Mouse (Mus musculus): ENCODE data around the gene Smc1a. TPM values are rescaled to one million over a fixed set of nuclear protein-coding genes. Genes with fewer than 3 reads are reported as not detected.
A peak's percentile ranks its signal among the peaks of the same experiment; 100 is the strongest.

The Smc1a gene
- 120 and 121 TPM in 2 replicates for polyA plus RNA-seq (2016; fragmentation: Nextera tagmentation; extraction: Ambion mirVana)

DNA sequence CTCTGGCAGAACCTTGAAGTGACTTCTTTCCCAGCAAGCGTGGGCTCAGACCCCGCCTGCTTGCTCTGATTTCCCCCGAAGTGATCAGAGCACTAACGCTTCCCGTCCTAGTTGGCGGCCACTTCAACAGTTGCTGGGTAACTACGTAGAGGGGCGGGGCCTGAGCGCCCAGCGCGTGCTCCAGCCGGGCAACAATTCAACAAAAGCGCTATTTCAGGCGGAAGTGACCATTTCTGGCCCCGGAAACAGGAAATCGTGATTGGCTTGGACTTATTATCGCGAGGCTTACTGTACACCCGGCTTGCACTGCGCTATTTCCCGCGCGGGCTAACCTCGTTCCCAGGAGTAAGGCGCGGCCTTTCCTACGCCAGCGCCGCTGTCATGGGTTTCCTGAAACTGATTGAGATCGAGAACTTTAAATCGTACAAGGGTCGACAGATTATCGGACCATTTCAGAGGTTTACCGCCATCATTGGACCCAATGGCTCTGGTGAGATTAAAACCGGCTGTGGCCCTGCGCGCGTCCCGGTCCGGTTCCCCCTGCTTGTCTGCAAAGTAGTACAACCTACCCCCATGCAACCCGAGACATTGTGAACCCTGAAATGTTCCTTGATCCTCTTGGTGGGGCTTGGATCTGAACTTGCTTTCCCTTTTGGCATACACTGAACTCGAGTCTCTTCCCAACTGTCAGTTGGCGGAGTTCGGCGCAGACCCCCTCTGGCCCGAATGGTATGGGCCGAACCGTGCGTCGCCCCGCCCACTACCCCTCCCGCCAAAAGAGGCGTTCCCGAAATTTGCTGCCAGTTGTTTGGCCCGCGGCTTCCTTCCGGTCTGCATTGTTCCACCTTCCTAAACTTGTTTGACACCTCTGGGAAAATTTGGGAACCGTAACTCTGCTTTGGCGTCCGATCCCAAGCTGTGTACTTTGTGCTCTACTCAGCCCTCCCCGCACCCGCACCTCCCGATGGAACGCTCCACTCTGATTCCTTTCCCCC lies at the start of gene Smc1a, which contains the start of gene Ribc1:
Gene Smc1a (plus strand): TSS at position 278 of the 995 bp plus-strand sequence.
Gene Ribc1 (minus strand): TSS at position 145 of the 995 bp plus-strand sequence.
- 16% methylated on average over 64 of the region's 64 CpGs for WGBS
- Histone ChIP-seq H3K4me1 (peaks cover 18% of the 10 kb centered on the region), H3K27ac (peak within 1 kb of the TSS; percentile 91), H3K9me3 (no peaks in the 10 kb centered on the region; the same call in 1 of the 2 replicates), H3K4me3 (peak within 1 kb of the TSS; percentile 66), H3K27me3 (ENCODE audit: poor library complexity, severe bottlenecking) (peaks cover 95% of the 10 kb centered on the region), H3K36me3 (replicated peaks) (peaks cover 11% of the 10 kb centered on the region)
- peak; percentile 86 for DNase-seq (ENCODE audit: extremely low spot score, low spot score)

DNA sequence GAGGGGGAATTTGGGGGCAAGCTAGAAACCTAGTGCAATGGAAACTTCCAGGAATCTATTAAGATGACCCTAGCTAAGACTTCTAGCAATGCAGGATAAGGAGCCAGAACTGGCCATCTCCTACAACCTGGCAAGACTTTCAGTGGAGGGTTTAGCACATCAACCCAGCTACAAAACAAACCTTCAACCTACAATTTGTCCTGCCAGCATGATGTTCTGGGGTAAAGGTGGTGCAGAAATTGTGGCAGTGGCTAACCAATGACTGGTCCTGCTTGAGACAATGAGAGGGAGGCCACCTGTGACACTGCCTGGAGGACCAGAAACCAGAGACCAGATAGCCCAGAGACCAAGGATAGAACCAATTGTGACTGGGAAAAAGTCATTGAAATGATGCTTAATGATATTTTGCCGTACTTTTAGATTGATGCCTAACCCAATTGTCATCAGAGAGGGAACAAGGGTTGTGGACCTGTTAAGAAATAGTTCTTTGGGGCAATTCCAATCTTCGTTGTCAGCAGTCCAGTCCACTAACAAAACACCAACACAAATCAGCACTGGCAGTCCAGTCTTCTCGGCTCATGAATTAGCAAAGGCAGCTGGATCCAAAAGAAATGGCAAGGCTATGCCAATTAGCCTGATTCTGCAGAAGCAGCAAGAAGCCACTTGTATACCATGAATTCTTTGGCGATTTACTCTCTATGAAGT lies 17.1 kb upstream of the Smc1a start:
- Histone ChIP-seq H3K27ac (no peak overlapping the region), H3K9me3 (no peaks in the 10 kb centered on the region), H3K27me3 (ENCODE audit: poor library complexity, severe bottlenecking) (peaks cover 100% of the 10 kb centered on the region), H3K4me1 (peaks cover 4% of the 10 kb centered on the region; the same call in 1 of the 2 replicates), H3K4me3 (no peak overlapping the region), H3K36me3 (replicated peaks) (peaks cover 10% of the 10 kb centered on the region)
- DNase-seq (ENCODE audit: extremely low spot score, low spot score), result no peak
- WGBS, result 70% methylated on average over 4 of the region's 4 CpGs

GRCm38 (mm10) chrX:152001182-152001684 lies 15.0 kb upstream of the Smc1a start:
- no peak for DNase-seq (ENCODE audit: extremely low spot score, low spot score)
- 45% methylated on average over 9 of the region's 9 CpGs for WGBS
- Histone ChIP-seq H3K36me3 (replicated peaks) (peaks cover 31% of the 10 kb centered on the region), H3K4me1 (peaks cover 4% of the 10 kb centered on the region; the same call in 1 of the 2 replicates), H3K27ac (peak overlapping the region; percentile 86; the same call in 1 of the 2 replicates), H3K9me3 (no peaks in the 10 kb centered on the region), H3K4me3 (peak overlapping the region; percentile 59), H3K27me3 (ENCODE audit: poor library complexity, severe bottlenecking) (peaks cover 100% of the 10 kb centered on the region)

DNA sequence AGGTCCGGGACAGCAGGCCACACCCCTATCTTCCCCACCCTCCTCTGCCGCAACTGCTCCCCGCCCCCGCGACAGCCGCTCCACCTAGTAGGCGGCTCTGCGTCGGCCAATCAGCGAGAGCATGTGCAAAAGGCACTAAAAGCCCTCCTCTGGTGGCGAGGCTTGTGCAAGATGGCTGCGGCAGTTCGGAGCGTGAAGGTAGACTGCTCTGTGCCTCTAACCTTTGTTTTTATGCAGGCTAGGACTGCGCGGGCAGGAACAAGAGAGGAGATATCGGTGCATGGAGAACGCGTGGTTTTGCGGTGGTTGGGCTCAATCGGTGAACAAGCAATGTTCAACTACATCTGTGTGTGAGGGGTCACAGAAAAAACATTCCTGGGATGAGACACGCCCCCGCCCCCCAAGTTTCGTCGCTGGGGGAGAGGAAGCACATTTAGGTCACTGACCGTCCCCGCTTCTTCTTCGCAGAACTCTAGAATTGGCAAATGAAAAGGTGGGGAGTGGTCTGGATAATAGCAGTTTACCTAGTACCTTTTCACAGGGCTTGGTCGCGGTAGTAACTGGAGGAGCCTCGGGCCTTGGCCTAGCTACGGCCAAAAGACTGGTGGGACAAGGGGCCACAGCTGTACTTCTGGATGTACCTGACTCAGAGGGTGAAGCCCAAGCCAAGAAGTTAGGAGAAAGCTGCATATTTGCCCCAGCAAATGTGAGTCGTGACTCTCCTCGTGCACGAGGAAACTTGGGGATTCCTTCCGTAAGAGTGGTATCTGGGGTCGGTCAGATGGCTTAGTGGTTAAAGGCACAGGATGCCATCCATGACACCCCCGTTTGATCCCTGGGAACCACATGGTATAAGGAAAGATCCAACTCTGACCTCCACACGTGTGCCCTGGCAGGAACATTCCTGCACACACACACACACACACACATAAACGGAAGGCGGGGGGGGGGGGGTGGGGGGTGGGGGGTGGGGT lies 14.2 kb upstream of the Smc1a start, which contains the start of gene Hsd17b10:
Gene Hsd17b10 (plus strand): TSS at position 109 of the 974 bp plus-strand sequence.
- Histone ChIP-seq H3K4me1 (peaks cover 4% of the 10 kb centered on the region; the same call in 1 of the 2 replicates), H3K36me3 (replicated peaks) (peaks cover 37% of the 10 kb centered on the region), H3K4me3 (peak within 1 kb of the TSS; percentile 59), H3K9me3 (no peaks in the 10 kb centered on the region), H3K27me3 (ENCODE audit: poor library complexity, severe bottlenecking) (peaks cover 100% of the 10 kb centered on the region), H3K27ac (peak within 1 kb of the TSS; percentile 86)
- DNase-seq (ENCODE audit: extremely low spot score, low spot score), result peak; percentile 81
- 22% methylated on average over 38 of the region's 41 CpGs for WGBS

- H3K4me3 ChIP-seq, result peak overlapping the region; percentile 59
- peaks cover 4% of the 10 kb centered on the region; the same call in 1 of the 2 replicates for H3K4me1 ChIP-seq
Observed at GRCm38 (mm10) chrX:152002865-152003264, 13.4 kb upstream of the Smc1a start.

GRCm38 (mm10) chrX:152007863-152008262 lies 8.4 kb upstream of the Smc1a start:
- Histone ChIP-seq H3K9me3 (no peaks in the 10 kb centered on the region), H3K4me3 (no peak overlapping the region), H3K4me1 (no peaks in the 10 kb centered on the region; the same call in 1 of the 2 replicates), H3K27me3 (ENCODE audit: poor library complexity, severe bottlenecking) (peaks cover 97% of the 10 kb centered on the region), H3K27ac (no peak overlapping the region), H3K36me3 (replicated peaks) (peaks cover 47% of the 10 kb centered on the region)
- DNase-seq (ENCODE audit: extremely low spot score, low spot score), result no peak
- 95% methylated on average over 1 of the region's 1 CpGs for WGBS

More at GRCm38 (mm10) chrX:152002865-152003264, 13.4 kb upstream of the Smc1a start:
- Histone ChIP-seq H3K27me3 (ENCODE audit: poor library complexity, severe bottlenecking) (peaks cover 100% of the 10 kb centered on the region), H3K27ac (no peak overlapping the region), H3K9me3 (no peaks in the 10 kb centered on the region), H3K36me3 (replicated peaks) (peaks cover 43% of the 10 kb centered on the region)
- 82% methylated on average over 2 of the region's 2 CpGs for WGBS
- DNase-seq (ENCODE audit: extremely low spot score, low spot score), result no peak

GRCm38 (mm10) chrX:152015752-152016150 lies 477 bp upstream of the Smc1a start:
- no peaks in the 10 kb centered on the region; the same call in 1 of the 2 replicates for H3K9me3 ChIP-seq
- peak overlapping the region; percentile 91 for H3K27ac ChIP-seq
- H3K36me3 ChIP-seq (replicated peaks), result peaks cover 11% of the 10 kb centered on the region
- no peak for DNase-seq (ENCODE audit: extremely low spot score, low spot score)
- 14% methylated on average over 11 of the region's 11 CpGs for WGBS
- peaks cover 95% of the 10 kb centered on the region for H3K27me3 ChIP-seq (ENCODE audit: poor library complexity, severe bottlenecking)
- H3K4me1 ChIP-seq, result peaks cover 18% of the 10 kb centered on the region
- H3K4me3 ChIP-seq, result peak overlapping the region; percentile 66

DNA sequence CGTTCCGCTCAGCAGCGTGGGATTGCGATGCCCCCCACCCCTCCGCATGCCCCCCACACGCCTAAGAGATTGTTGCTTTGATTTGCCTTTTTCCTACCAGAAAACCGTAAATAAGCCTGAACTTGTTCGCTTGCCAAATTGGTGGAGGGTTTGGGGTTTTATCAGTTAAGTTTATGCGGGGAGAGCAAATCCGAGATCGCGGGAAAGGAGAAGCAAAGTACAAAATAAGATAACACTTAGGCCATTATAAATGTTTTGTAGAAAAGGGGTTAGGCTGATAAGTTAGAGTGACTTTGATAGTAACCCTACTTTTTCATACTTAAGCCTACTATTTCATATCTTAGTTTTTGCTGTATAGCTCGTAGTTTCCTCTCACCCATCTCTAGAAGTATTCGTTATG lies 958 bp downstream of the Smc1a start:
- 26% methylated on average over 14 of the region's 14 CpGs for WGBS
- Histone ChIP-seq H3K4me3 (peak overlapping the region; percentile 66), H3K27ac (peak overlapping the region; percentile 91), H3K36me3 (replicated peaks) (peaks cover 11% of the 10 kb centered on the region), H3K27me3 (ENCODE audit: poor library complexity, severe bottlenecking) (peaks cover 91% of the 10 kb centered on the region), H3K4me1 (peaks cover 18% of the 10 kb centered on the region), H3K9me3 (no peaks in the 10 kb centered on the region; the same call in 1 of the 2 replicates)
- DNase-seq (ENCODE audit: extremely low spot score, low spot score), result no peak

- H3K27ac ChIP-seq, result no peak overlapping the region
- peaks cover 91% of the 10 kb centered on the region for H3K27me3 ChIP-seq (ENCODE audit: poor library complexity, severe bottlenecking)
- 81% methylated on average over 2 of the region's 2 CpGs for WGBS
- DNase-seq (ENCODE audit: extremely low spot score, low spot score), result no peak
- no peak overlapping the region for H3K4me3 ChIP-seq
- H3K9me3 ChIP-seq, result no peaks in the 10 kb centered on the region
- peaks cover 18% of the 10 kb centered on the region for H3K4me1 ChIP-seq
- peaks cover 19% of the 10 kb centered on the region for H3K36me3 ChIP-seq (replicated peaks)
Observed at GRCm38 (mm10) chrX:152019294-152019693, 3.1 kb downstream of the Smc1a start.

DNA sequence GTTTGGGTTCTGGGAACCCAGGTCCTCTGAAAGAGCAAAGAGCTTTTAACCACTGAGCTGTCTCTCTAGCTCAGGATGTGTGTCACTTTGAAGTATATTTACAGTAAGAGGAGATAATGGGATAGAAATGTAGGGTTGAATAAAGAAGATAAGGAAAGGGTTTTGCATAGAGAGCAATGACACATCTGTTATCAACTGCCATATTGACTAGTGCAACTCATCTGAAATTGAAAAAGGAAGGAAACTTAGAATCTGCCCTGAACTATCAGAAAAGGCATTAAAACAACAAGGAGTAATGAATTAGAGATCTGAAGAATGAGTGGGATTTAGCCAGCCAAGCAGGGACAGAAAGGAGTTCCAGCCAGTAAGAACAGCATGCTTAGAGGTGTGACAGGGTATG lies 23.6 kb downstream of the Smc1a start:
- Histone ChIP-seq H3K27ac (no peak overlapping the region), H3K27me3 (ENCODE audit: poor library complexity, severe bottlenecking) (peaks cover 88% of the 10 kb centered on the region), H3K4me3 (no peak overlapping the region), H3K4me1 (no peaks in the 10 kb centered on the region), H3K9me3 (no peaks in the 10 kb centered on the region), H3K36me3 (replicated peaks) (peaks cover 82% of the 10 kb centered on the region)
- DNase-seq (ENCODE audit: extremely low spot score, low spot score), result no peak

- no peak overlapping the region for H3K27ac ChIP-seq
- H3K27me3 ChIP-seq (ENCODE audit: poor library complexity, severe bottlenecking), result peaks cover 97% of the 10 kb centered on the region
- no peaks in the 10 kb centered on the region for H3K4me1 ChIP-seq
- H3K4me3 ChIP-seq, result no peak overlapping the region
- H3K36me3 ChIP-seq (replicated peaks), result peaks cover 80% of the 10 kb centered on the region
- H3K9me3 ChIP-seq, result no peaks in the 10 kb centered on the region
- DNase-seq (ENCODE audit: extremely low spot score, low spot score), result no peak
Observed at GRCm38 (mm10) chrX:152047230-152047629, 31.0 kb downstream of the Smc1a start.

Measured in forebrain, embryonic 10.5 days (tissue).